9 mouse cellular contexts compared by ENCODE assay signal in genomic region chr9:95697808-95698207, GRCm38 (mm10). TPM values are rescaled to one million over a fixed set of nuclear protein-coding genes. Genes with fewer than 3 reads are reported as not detected.
DNase-seq lines count a peak whose midpoint lies in the region; ATAC-seq and TF ChIP-seq lines count a peak whose summit lies in the region.
"Had no signal": no experiment of that assay in that cellular context is flagged by ENCODE, and none has a peak within 500 bp of the region (broad histone marks: within the 10 kb centered on the region; RNA-seq: fewer than 3 reads in every experiment).

No protein-coding gene starts in this region.

- H3K4me2 ChIP-seq in heart, embryonic 11.5 days: no peak overlapping the region
- H3K4me2 ChIP-seq: embryonic facial prominence, embryonic 13.5 days had no signal

- intact Hi-C loops in heart, adult 2 months (cut with DNase I): loop anchor here (1.0 to 5.0 kb wide), 2 partner anchors 91 to 206 kb away; no protein-coding TSS in a partner anchor
- intact Hi-C loops in heart, postnatal 10 days (cut with DNase I): loop anchor here (5.0 kb wide), 2 partner anchors 91 to 166 kb away; no protein-coding TSS in a partner anchor

- no peaks in the 10 kb centered on the region for H3K36me3 ChIP-seq in heart, adult 2 months (ENCODE audit: control insufficient read depth, insufficient read depth, low read length)
- H3K36me3 ChIP-seq in heart, embryonic 11.5 days (ENCODE audit: control insufficient read depth, insufficient read depth, low read length): no peaks in the 10 kb centered on the region
- H3K36me3 ChIP-seq: embryonic facial prominence, embryonic 13.5 days had no signal

- no peak for TF ChIP-seq EP300 in heart, adult 2 months (IDR thresholded peaks at IDR 0.05; ENCODE audit: insufficient read depth, low read depth, low read length)

- TF ChIP-seq POLR2A in heart, adult 2 months (IDR thresholded peaks at IDR 0.05; ENCODE audit: insufficient read depth, low read depth, low read length): no peak

- H3K9me3 ChIP-seq in heart, embryonic 11.5 days (replicated peaks; ENCODE audit: control insufficient read depth, low read length): no peaks in the 10 kb centered on the region
- H3K9me3 ChIP-seq: embryonic facial prominence, embryonic 13.5 days had no signal

- H3K4me1 ChIP-seq in heart, adult 2 months (ENCODE audit: control insufficient read depth, insufficient read depth, low read length): no peaks in the 10 kb centered on the region
- H3K4me1 ChIP-seq in heart, embryonic 11.5 days (ENCODE audit: control insufficient read depth, insufficient read depth, low read length): no peaks in the 10 kb centered on the region

- 50% methylated on average over 2 of the region's 2 CpGs for WGBS in heart, adult 2 months
- 55% methylated on average over 2 of the region's 2 CpGs for WGBS in heart, embryonic 11.5 days (ENCODE audit: insufficient replicate concordance)

- TF ChIP-seq CTCF in heart, adult 2 months (IDR thresholded peaks at IDR 0.05): peak; percentile 83

- no peak overlapping the region for H3K27ac ChIP-seq in heart, adult 2 months
- H3K27ac ChIP-seq in heart, embryonic 11.5 days (ENCODE audit: low read depth, low read length): no peak overlapping the region
- H3K27ac ChIP-seq: embryonic facial prominence, embryonic 13.5 days had no signal

- peak; percentile 13 to 34 for DNase-seq in heart, adult 2 months
- DNase-seq in right cerebral cortex, adult 18-20 months: peak; percentile 15
- no peak for DNase-seq in right cerebral cortex, postnatal 36 days (ENCODE audit: low spot score in 2 of 2)
- peak; percentile 19 for DNase-seq in adrenal gland, postnatal 25 days
- DNase-seq in heart, postnatal 10 days: peak; percentile 43 to 57
- peak; percentile 39 to 42 for DNase-seq in right cerebral cortex, postnatal 10 days (ENCODE audit: low spot score in 2 of 2)

- H3K27me3 ChIP-seq in heart, adult 2 months (ENCODE audit: control insufficient read depth, insufficient read depth, low read length): no peaks in the 10 kb centered on the region
- H3K27me3 ChIP-seq in heart, embryonic 11.5 days (ENCODE audit: control insufficient read depth, insufficient read depth, low read length): no peaks in the 10 kb centered on the region; the same call in 1 of the 2 replicates
- H3K27me3 ChIP-seq: embryonic facial prominence, embryonic 13.5 days had no signal

- no peak overlapping the region for H3K4me3 ChIP-seq in heart, adult 2 months
- no peak overlapping the region for H3K4me3 ChIP-seq in heart, embryonic 11.5 days (ENCODE audit: low read depth, low read length)
- H3K4me3 ChIP-seq: embryonic facial prominence, embryonic 13.5 days had no signal

- H3K9ac ChIP-seq in heart, adult 2 months (ENCODE audit: low read depth, low read length): no peak overlapping the region
- no peak overlapping the region for H3K9ac ChIP-seq in heart, embryonic 11.5 days (ENCODE audit: low read depth, low read length)
- H3K9ac ChIP-seq: embryonic facial prominence, embryonic 13.5 days had no signal

- no peaks in the 10 kb centered on the region for H3K79me2 ChIP-seq in heart, adult 2 months (replicated peaks; ENCODE audit: control insufficient read depth, insufficient read depth, low read length)

- ATAC-seq in heart, embryonic 11.5 days (replicated peaks; ENCODE audit: insufficient number of reproducible peaks, low FRiP score, low TSS enrichment): no peak
- no peak for ATAC-seq in monocyte, adult 5-6 weeks (replicated peaks; ENCODE audit: insufficient number of reproducible peaks, low FRiP score, low TSS enrichment, poor library complexity, severe bottlenecking)

RNA-seq across cellular contexts. Expression of gene Trpc1, which starts 52.4 kb away (rescaled TPM):
- total RNA-seq in heart, adult 2 months (2021): 1 to 10 TPM; 6.8 to 7.0 TPM
- polyA plus RNA-seq in heart, adult 2 months (2012; rRNA removed): 2.8 and 5.4 TPM in 2 replicates
- polyA plus RNA-seq in heart, embryonic 11.5 days (2014; fragmentation: Nextera tagmentation; extraction: Ambion mirVana): 2.1 and 2.2 TPM in 2 replicates
- total RNA-seq in adrenal gland, postnatal 25 days (2021): 2.2 and 3.2 TPM in 2 replicates
- total RNA-seq in heart, postnatal 10 days (2021): 1 to 10 TPM; 8.9 to 9.1 TPM
- total RNA-seq in monocyte, adult 5-6 weeks (2017): 0.57 to 1.4 TPM (median 0.64 TPM) in 3 replicates

Comparison
In these comparisons a context has a peak if more than half of its experiments do, and no peak if none do; other contexts are left out.
1. DNase-seq: peak in heart, adult 2 months (2 of 2), right cerebral cortex, adult 18-20 months (single experiment), adrenal gland, postnatal 25 days (single experiment), heart, postnatal 10 days (2 of 2) and right cerebral cortex, postnatal 10 days (2 of 2); none in right cerebral cortex, postnatal 36 days (0 of 2).